Mouse (Mus musculus): Measurements from ENCODE around the gene Vps26a.
"Not testable (repeated sequence)": the region's sequence is repeated elsewhere in the genome, so short reads cannot be mapped to it uniquely, and the experiment has no call there.

Vps26a gene

GRCm38 (mm10) chr10:62500916-62501615, 14.5 kb upstream of the Vps26a start:
- in situ Hi-C loops (cut with MboI, MseI), result no loop called here

GRCm38 (mm10) chr10:62500088-62500915, 13.7 kb upstream of the Vps26a start:
- in situ Hi-C loops (cut with MboI, MseI), result no loop called here

GRCm38 (mm10) chr10:62491681-62492080, 5.1 kb upstream of the Vps26a start:
- in situ Hi-C loops (cut with MboI, MseI), result not testable (repeated sequence)

DNA sequence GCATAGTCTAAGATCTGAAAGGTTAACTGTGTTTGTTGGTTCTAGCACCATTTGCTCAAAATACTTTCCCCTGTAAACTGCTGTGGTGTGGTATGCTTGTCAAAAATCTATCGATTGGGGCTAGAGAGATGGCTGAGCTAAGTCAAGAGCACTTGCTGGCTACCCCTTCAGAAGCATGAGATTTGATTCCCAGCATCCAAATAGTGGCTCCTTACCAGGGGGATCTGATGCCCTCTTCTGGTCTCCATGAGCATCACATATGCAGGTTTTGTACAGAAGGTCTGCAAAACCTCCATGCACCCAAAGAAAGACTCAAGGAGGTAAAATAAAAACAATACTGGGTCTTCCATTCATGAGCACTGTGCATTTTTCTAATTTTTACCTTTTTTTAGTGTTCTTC, 1.7 kb upstream of the Vps26a start:
- in situ Hi-C loops (cut with MboI, MseI), result no loop called here

DNA sequence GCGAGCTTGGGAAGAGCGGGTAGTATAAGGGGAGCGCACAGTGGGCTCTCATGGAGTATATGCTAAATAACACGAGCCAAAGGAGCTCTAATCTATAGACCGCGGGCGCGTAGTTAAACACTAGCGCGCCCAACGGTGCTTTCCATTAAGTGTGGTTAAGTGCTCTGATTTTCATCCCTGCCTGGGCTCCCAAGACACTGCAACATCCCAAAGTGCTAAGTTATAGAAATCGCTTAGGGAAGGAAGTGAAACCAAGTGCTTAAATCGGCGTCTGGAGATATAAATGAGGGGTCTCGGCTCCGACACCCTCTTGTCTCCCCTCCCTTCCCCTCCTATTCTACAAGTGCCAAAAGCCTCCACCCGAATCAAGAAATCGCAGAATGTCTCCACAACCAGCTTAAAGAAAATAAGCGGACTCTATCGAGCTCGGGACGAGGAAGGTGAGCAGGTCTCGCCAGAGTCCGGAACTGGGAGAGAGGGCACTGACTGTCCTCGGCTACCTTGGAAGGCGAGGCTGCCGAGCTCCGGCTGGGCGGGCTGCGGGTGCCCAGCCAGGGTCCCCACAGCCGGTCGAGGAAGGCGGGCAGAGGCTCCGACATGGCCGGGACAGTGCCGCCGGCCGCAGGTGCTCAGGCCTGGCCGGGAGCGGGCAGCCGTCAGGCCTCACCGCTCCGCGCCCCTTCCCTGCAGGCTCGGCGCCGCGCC, 575 bp downstream of the Vps26a start:
- in situ Hi-C loops (cut with MboI, MseI), result no loop called here

GRCm38 (mm10) chr10:62481108-62481852, 5.3 kb downstream of the Vps26a start:
- in situ Hi-C loops (cut with MboI, MseI), result no loop called here

GRCm38 (mm10) chr10:62476980-62477379, 9.6 kb downstream of the Vps26a start:
- in situ Hi-C loops (cut with MboI, MseI), result no loop called here

- in situ Hi-C loops (cut with MboI, MseI), result no loop called here
Measured at GRCm38 (mm10) chr10:62474944-62475343, 11.7 kb downstream of the Vps26a start.

DNA sequence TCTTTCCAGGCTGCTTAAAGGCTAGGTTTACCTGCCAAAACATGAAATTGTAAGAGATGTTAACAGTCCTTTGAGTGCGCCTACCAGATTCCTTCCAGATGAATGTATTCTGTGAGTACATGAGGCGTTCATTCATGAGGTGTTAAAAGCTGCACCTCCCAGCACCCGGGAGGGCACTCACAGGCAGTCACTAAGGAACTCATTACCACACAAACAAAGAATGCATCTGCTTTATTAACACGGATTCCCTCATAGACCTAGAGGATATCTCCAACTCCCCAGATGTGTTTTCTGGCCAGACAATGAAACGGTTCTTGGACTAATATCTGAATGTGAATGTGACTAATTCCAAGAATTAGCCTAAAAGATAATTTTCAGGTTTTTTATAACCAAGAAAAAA, 15.5 kb downstream of the Vps26a start:
- in situ Hi-C loops (cut with MboI, MseI), result no loop called here

GRCm38 (mm10) chr10:62469736-62470135, 16.9 kb downstream of the Vps26a start:
- in situ Hi-C loops (cut with MboI, MseI), result no loop called here

DNA sequence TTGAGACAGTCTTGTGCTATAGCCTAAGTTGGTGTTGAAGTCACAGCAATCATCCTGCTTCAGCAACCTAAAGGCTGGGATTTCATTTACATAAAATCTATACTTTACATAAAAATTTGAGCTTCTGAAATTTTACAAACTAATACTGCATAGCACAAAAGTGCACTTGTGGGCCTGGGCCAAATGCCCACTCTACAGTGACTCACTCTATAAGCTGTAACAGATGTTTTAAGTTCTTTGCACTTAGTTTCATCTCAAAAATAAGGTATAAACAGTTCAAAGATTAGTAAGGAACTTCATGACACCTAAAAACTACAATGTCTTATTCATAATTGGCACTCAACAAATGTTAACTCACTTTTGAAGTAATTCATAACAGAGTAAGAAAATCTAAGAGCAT, 25.3 kb downstream of the Vps26a start:
- in situ Hi-C loops (cut with MboI, MseI), result no loop called here

DNA sequence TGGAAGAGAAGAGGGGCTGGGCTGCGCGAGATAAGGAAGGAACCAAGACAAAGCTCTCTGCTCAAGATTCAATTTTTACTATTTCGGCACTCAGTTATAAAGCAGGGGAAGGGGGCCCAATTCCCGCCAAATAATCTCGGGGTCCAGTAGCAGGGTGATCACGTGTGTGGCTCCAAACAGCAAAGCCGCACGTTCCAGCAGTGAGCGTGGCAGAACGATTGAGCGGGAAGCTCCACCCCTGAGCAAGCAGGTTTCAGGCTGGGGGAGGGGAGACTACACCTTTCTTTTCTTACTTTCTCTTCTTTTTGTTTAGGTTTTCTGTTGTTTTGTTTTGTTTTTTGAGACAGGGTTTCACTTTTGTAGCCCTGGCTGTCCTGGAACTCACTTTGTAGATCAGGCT, 34.6 kb downstream of the Vps26a start:
- in situ Hi-C loops (cut with MboI, MseI), result not testable (repeated sequence)

DNA sequence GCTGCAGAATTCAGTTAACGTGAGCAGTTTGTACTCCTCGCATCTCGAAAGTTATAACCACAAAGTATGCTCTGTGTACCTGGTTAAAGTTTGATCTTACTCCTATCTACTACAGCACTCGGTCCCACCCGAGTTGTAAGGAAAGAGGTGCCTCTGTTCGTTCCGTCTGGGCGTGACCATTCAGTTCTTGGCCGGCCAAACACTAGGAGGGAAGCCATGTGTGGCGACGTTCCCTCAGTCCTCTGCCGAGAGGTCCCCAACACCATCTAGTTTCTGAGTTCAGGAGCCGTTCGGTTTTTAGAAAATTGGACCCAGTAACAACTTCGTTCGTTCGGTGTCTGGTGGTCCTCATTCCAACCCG, 36.3 kb downstream of the Vps26a start:
- in situ Hi-C loops (cut with MboI, MseI), result no loop called here

DNA sequence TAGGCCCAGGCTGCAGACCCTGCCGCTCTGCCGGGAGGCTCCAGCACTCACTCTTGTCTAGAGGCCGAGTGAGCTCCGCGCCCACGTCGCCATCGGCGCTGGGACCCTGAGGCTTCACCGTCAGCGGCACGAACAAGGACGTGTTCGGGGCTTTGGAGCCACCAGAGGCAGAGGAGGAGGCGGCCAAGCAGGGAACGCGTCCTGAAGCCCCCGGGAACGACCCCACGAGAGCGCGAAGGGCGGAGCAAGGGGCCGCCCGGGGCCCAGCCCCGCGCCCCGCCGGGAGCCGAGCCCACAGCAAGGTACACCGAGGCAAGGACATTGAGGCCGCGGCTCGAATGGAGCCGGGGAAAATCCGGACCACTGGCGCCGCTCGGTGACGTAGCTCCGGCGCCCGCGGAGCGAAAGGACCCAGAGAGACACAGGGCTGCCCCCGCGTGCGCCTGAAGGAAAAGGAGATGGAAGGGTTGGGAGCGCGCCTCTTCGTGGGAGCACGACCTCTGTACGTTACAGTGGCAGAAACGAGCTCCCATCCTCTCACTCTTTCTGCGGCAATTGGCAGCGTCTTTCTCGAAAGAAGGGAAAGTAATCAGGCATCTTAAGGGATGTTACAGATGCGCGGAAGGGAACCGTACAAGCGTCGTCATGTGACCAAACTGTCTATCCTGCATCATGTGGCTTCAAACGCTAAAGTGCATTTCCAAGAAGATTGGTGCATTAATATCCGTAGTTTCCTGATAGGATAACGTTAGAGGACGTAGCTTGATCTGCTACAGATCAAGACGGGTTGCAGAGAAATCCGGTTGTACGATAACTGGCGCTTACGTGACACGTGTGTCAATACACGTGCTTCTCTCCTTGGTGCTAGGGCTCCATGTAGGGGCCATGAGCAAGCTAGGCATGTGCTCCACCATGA, 37.0 kb downstream of the Vps26a start, which contains the start of the genes 4930507D05Rik and Supv3l1:
Gene 4930507D05Rik, plus strand, starts transcription at position 126 of the 916 bp plus-strand sequence.
Gene Supv3l1, minus strand, starts transcription at position 375 of the 916 bp plus-strand sequence.
- in situ Hi-C loops (cut with MboI, MseI), result no loop called here

GRCm38 (mm10) chr10:62430427-62430826, 56.2 kb downstream of the Vps26a start:
- in situ Hi-C loops (cut with MboI, MseI), result no loop called here

GRCm38 (mm10) chr10:62425081-62425871, 61.3 kb downstream of the Vps26a start:
- in situ Hi-C loops (cut with MboI, MseI), result no loop called here

- in situ Hi-C loops (cut with MboI, MseI), result no loop called here
Measured at GRCm38 (mm10) chr10:62422255-62422654, 64.3 kb downstream of the Vps26a start, which contains the start of gene Hkdc1. TSS of gene Hkdc1 (minus strand) at chr10:62422491.

GRCm38 (mm10) chr10:62421127-62421526, 65.5 kb downstream of the Vps26a start:
- in situ Hi-C loops (cut with MboI, MseI), result no loop called here

DNA sequence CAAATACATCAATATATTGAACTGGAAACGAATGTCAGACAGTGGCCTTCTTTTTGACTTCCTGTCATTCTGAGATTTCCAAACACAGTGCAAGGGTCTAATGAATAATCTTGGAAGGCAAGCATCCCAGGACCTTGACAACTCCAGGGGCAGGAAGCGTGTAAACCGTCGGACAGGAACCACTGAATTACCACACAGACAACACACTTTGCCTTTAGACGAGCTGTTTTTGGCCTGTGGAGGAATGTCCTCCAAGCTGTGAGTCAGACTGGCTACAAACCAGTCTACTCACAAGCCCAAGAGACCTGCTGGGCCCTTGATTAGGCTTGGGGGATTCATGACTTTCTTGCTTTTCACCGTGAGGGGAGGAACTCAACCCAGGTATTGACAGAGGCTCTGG, 66.2 kb downstream of the Vps26a start:
- in situ Hi-C loops (cut with MboI, MseI), result no loop called here

DNA sequence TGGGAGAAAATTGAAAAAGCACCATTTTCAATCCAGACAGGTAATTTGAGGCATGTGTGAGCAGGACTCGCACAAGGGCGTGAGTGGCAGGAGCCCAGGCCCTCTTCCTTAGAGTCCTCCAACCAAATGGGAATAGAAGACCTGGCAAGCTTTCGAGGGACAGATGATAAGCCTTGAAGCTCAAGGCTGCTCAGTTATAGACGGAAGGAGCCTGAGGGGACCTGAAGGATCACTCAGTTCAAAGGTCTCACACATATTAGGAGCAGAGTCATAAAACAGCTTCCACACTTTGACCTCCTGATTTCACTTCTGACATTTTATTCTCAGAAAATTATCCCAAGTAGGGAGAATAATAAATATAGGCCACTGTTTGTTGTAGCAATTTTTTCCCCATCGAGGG, 67.2 kb downstream of the Vps26a start:
- in situ Hi-C loops (cut with MboI, MseI), result loop anchor here (10.0 kb wide), 1 partner anchor 145 kb away; no protein-coding TSS in a partner anchor

All from T-helper 2 cell (primary cell).